Mouse (Mus musculus): ENCODE results near the gene Hspa1b. TPM values are rescaled to one million over a fixed set of nuclear protein-coding genes. Genes with fewer than 3 reads are reported as not detected.

The Hspa1b gene
- polyA plus RNA-seq, 1 experiment = 12.5 TPM

DNA sequence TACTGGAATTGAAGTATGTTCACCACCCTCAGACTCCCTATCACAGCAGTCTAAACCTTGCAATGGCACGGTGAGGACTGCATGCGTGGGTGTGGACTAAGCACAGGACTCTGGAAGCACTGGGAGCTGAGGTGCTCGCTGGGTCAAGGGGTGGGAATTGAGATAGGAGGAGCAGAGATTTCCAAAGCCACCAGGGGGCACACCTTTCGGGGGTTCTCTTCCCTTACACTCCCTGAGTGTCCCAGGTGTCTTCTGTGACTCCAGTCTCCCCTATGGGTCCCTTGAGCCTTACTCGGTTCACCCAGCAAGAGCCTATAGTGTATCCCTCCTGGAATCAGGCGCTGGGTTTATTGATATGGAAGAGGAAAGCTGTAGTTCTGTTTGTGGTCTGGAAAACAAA, 36.1 kb downstream of the Hspa1b start:
- no peak overlapping the region for H3K27ac ChIP-seq (ENCODE audit: insufficient read depth, low read length)
- no peak for TF ChIP-seq POLR2A (IDR thresholded peaks at IDR 0.05; ENCODE audit: low read depth, low read length)
- no peak for TF ChIP-seq CTCF (IDR thresholded peaks at IDR 0.05; ENCODE audit: extremely low read depth, insufficient read depth, insufficient read length, insufficient replicate concordance)
- DNase-seq (ENCODE audit: low read depth in 1 of 2, low spot score in 2 of 2) = no peak
- WGBS = 68% methylated on average over 6 of the region's 6 CpGs
- H3K27me3 ChIP-seq (ENCODE audit: control insufficient read depth, insufficient read depth, low read length) = no peaks in the 10 kb centered on the region
- H3K36me3 ChIP-seq (ENCODE audit: control insufficient read depth, insufficient read depth, low read length) = no peaks in the 10 kb centered on the region
- no peaks in the 10 kb centered on the region for H3K4me1 ChIP-seq (ENCODE audit: control insufficient read depth, insufficient read depth, insufficient read length)
- H3K4me3 ChIP-seq (ENCODE audit: extremely low read depth, insufficient read depth, insufficient read length) = no peak overlapping the region

DNA sequence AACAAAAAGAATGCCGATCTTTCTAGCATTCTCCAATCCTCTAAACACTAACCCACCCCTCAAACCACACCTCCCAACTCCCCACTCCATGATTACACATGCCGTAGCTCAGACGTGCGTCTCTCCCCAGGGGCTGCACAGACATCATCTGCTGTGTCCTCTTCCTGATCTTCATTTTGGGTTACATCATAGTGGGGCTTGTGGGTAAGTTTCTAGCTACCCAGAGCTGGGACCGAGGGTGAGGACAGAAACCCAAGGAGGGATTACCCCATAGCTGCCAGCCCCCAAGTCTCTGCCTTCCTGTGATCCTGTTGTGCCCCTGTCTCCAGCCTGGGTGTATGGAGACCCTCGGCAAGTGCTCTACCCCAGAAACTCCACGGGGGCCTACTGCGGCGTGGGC, 41.9 kb downstream of the Hspa1b start:
- no peaks in the 10 kb centered on the region for H3K27me3 ChIP-seq (ENCODE audit: control insufficient read depth, insufficient read depth, low read length)
- no peak for TF ChIP-seq POLR2A (IDR thresholded peaks at IDR 0.05; ENCODE audit: low read depth, low read length)
- TF ChIP-seq CTCF (IDR thresholded peaks at IDR 0.05; ENCODE audit: extremely low read depth, insufficient read depth, insufficient read length, insufficient replicate concordance) = no peak
- 79% methylated on average over 9 of the region's 9 CpGs for WGBS
- no peak overlapping the region for H3K4me3 ChIP-seq (ENCODE audit: extremely low read depth, insufficient read depth, insufficient read length)
- DNase-seq (ENCODE audit: low read depth in 1 of 2, low spot score in 2 of 2) = no peak
- H3K27ac ChIP-seq (ENCODE audit: insufficient read depth, low read length) = no peak overlapping the region
- peaks cover 5% of the 10 kb centered on the region for H3K36me3 ChIP-seq (ENCODE audit: control insufficient read depth, insufficient read depth, low read length)
- peaks cover 3% of the 10 kb centered on the region; the same call in 1 of the 2 replicates for H3K4me1 ChIP-seq (ENCODE audit: control insufficient read depth, insufficient read depth, insufficient read length)

DNA sequence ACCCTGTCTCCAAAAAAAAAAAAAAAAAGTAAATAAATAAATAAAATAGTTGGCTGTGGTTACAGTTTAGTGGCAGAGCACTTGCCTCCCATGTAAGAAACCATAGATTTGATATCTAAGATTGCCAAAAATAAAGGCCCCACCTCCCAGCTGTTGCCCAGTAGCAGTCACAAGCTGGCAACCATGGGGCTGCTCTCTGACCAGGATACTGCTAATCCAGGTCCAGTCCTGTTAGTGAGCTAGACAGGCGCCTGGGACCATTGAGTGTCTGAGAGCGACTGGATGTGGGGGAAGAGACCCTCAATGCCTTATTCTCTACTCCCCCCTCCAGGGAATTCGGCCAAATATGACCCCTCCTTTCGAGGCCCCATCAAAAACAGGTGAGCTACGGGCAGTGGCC, 42.7 kb downstream of the Hspa1b start:
- no peak overlapping the region for H3K4me3 ChIP-seq (ENCODE audit: extremely low read depth, insufficient read depth, insufficient read length)
- DNase-seq (ENCODE audit: low read depth in 1 of 2, low spot score in 2 of 2) = no peak
- H3K27me3 ChIP-seq (ENCODE audit: control insufficient read depth, insufficient read depth, low read length) = no peaks in the 10 kb centered on the region
- H3K4me1 ChIP-seq (ENCODE audit: control insufficient read depth, insufficient read depth, insufficient read length) = peaks cover 3% of the 10 kb centered on the region; the same call in 1 of the 2 replicates
- H3K27ac ChIP-seq (ENCODE audit: insufficient read depth, low read length) = no peak overlapping the region
- no peak for TF ChIP-seq CTCF (IDR thresholded peaks at IDR 0.05; ENCODE audit: extremely low read depth, insufficient read depth, insufficient read length, insufficient replicate concordance)
- TF ChIP-seq POLR2A (IDR thresholded peaks at IDR 0.05; ENCODE audit: low read depth, low read length) = no peak
- H3K36me3 ChIP-seq (ENCODE audit: control insufficient read depth, insufficient read depth, low read length) = peaks cover 6% of the 10 kb centered on the region
- WGBS = 83% methylated on average over 5 of the region's 5 CpGs

DNA sequence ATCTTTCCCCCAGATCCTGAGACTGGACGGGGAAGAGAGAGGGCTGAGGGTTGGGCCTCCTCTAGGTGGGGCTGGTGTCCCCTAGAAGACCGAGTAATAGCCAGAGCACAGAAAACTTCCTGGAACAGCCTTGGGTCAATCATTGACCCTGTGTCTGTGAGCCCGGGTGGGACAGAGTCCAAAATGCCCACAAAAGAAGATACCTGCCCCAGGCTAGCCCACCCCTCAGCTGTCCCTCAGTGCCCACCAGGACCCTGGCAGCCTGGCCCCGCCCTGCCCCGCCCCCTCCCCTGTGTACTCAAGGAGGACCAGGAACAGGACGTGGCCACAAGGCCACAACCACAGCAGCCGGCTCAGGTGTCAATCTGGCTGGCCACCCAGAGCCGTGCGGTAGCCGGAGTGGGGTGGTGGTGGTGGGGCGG, 43.6 kb downstream of the Hspa1b start:
- TF ChIP-seq CTCF (IDR thresholded peaks at IDR 0.05; ENCODE audit: extremely low read depth, insufficient read depth, insufficient read length, insufficient replicate concordance) (0 out of 2 replicates have a peak, but pooled peaks have one; percentile 4), POLR2A (IDR thresholded peaks at IDR 0.05; ENCODE audit: low read depth, low read length) (no peak)
- peaks cover 3% of the 10 kb centered on the region; the same call in 1 of the 2 replicates for H3K4me1 ChIP-seq (ENCODE audit: control insufficient read depth, insufficient read depth, insufficient read length)
- no peak overlapping the region for H3K4me3 ChIP-seq (ENCODE audit: extremely low read depth, insufficient read depth, insufficient read length)
- 21% methylated on average over 11 of the region's 11 CpGs for WGBS
- no peaks in the 10 kb centered on the region for H3K27me3 ChIP-seq (ENCODE audit: control insufficient read depth, insufficient read depth, low read length)
- H3K27ac ChIP-seq (ENCODE audit: insufficient read depth, low read length) = no peak overlapping the region
- H3K36me3 ChIP-seq (ENCODE audit: control insufficient read depth, insufficient read depth, low read length) = peaks cover 15% of the 10 kb centered on the region
- no peak for DNase-seq (ENCODE audit: low read depth in 1 of 2, low spot score in 2 of 2)

DNA sequence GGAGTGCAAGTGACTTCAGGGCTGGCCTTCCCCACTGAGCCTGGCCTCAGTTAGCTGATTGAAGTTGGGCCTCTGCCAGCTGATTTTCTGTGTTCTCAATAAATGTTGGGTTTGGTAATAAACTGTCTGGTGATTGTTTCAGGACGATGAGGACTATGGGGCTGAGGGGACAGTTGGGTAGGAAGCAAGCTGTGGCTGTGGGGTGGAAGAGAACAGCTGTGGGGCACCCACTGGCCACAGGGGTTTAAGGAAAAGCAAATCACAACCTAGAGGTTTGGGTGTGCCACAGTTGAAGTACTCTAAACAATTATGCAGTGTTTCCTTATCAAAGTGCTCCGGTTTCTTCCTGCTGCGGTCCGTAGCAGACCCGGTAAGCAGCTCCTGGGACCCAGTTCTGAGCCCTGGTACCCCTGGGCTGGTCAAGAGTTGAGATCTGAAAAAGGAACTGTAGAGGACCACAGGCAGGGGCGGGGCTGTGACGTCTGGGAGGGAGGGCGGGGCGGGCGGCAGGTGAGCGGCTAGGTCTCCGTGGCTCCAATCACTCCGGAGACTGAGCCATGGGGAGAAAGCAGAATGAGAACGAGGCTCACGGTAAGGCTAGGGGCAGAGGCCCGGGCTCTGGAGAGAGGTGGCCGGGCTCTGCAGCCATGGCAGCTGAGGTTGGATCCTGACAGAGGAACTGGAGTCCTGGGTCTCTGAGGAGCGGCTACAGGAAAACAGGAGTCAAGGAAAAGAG, 44.9 kb downstream of the Hspa1b start, which contains the start of gene Slc44a4:
Slc44a4 (plus strand) TSS at position 537 of the 736 bp plus-strand sequence.
- no peak for TF ChIP-seq POLR2A (IDR thresholded peaks at IDR 0.05; ENCODE audit: low read depth, low read length)
- no peak for TF ChIP-seq CTCF (IDR thresholded peaks at IDR 0.05; ENCODE audit: extremely low read depth, insufficient read depth, insufficient read length, insufficient replicate concordance)
- H3K36me3 ChIP-seq (ENCODE audit: control insufficient read depth, insufficient read depth, low read length) = peaks cover 22% of the 10 kb centered on the region
- H3K27me3 ChIP-seq (ENCODE audit: control insufficient read depth, insufficient read depth, low read length) = no peaks in the 10 kb centered on the region
- DNase-seq (ENCODE audit: low read depth in 1 of 2, low spot score in 2 of 2) = no peak
- H3K27ac ChIP-seq (ENCODE audit: insufficient read depth, low read length) = no peak within 1 kb of the TSS
- H3K4me1 ChIP-seq (ENCODE audit: control insufficient read depth, insufficient read depth, insufficient read length) = peaks cover 3% of the 10 kb centered on the region; the same call in 1 of the 2 replicates
- no peak within 1 kb of the TSS for H3K4me3 ChIP-seq (ENCODE audit: extremely low read depth, insufficient read depth, insufficient read length)
- WGBS = 71% methylated on average over 18 of the region's 18 CpGs

DNA sequence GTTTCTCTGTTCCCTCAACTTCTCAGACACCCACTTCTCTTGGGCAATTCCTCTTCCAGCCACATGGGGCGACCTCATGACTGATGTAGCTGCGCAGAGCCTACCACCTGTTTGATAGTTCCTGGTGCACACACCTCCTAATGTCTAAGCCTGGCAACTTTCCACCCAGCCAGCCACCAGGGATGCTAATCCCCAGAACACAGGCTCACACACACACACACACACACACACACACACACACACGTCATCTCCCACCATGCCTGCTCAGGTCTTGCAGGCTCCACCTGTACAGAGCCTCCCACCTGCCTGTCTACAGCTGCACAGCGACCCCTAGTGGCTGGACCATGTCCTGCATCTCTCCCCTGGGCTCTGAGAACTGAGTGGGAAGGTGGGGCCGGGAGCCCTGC, 47.1 kb downstream of the Hspa1b start:
- TF ChIP-seq CTCF (IDR thresholded peaks at IDR 0.05; ENCODE audit: extremely low read depth, insufficient read depth, insufficient read length, insufficient replicate concordance) (peak; percentile 98), POLR2A (IDR thresholded peaks at IDR 0.05; ENCODE audit: low read depth, low read length) (no peak)
- peak; percentile 74 to 81 for DNase-seq (ENCODE audit: low read depth in 1 of 2, low spot score in 2 of 2)
- WGBS = 48% methylated on average over 5 of the region's 5 CpGs
- Histone ChIP-seq H3K36me3 (ENCODE audit: control insufficient read depth, insufficient read depth, low read length) (peaks cover 42% of the 10 kb centered on the region), H3K27me3 (ENCODE audit: control insufficient read depth, insufficient read depth, low read length) (no peaks in the 10 kb centered on the region), H3K4me1 (ENCODE audit: control insufficient read depth, insufficient read depth, insufficient read length) (peaks cover 3% of the 10 kb centered on the region; the same call in 1 of the 2 replicates), H3K27ac (ENCODE audit: insufficient read depth, low read length) (no peak overlapping the region), H3K4me3 (ENCODE audit: extremely low read depth, insufficient read depth, insufficient read length) (no peak overlapping the region)

DNA sequence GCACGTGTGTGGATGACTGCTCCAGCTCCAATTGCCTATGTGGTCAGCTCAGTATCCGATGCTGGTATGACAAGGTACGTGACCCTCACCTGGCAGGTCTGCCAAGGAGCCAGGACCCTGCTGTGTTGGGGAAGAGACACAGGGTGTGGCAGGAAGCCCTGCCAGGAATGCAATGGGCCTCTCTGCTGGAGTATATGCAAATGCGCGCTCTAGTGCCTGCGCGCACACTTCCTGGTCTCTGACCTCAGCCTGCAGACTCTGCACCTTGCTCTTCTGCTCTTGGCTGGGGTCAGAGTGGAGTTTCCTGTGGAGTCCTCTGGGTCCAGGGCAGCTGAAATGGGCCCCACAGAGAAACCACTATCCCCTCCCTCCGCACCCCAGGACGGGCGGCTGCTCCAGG, 48.1 kb downstream of the Hspa1b start:
- peaks cover 3% of the 10 kb centered on the region; the same call in 1 of the 2 replicates for H3K4me1 ChIP-seq (ENCODE audit: control insufficient read depth, insufficient read depth, insufficient read length)
- 73% methylated on average over 10 of the region's 10 CpGs for WGBS
- DNase-seq (ENCODE audit: low read depth in 1 of 2, low spot score in 2 of 2) = no peak
- H3K27ac ChIP-seq (ENCODE audit: insufficient read depth, low read length) = 0 out of 2 replicates have a peak overlapping the region, but pooled peaks have one; percentile 6
- TF ChIP-seq CTCF (IDR thresholded peaks at IDR 0.05; ENCODE audit: extremely low read depth, insufficient read depth, insufficient read length, insufficient replicate concordance) = no peak
- no peak for TF ChIP-seq POLR2A (IDR thresholded peaks at IDR 0.05; ENCODE audit: low read depth, low read length)
- H3K36me3 ChIP-seq (ENCODE audit: control insufficient read depth, insufficient read depth, low read length) = peaks cover 51% of the 10 kb centered on the region
- no peak overlapping the region for H3K4me3 ChIP-seq (ENCODE audit: extremely low read depth, insufficient read depth, insufficient read length)
- no peaks in the 10 kb centered on the region for H3K27me3 ChIP-seq (ENCODE audit: control insufficient read depth, insufficient read depth, low read length)

Other genes starting within 250 kb of the Hspa1b start
- gene C4b, start 215.4 kb downstream of the Hspa1b start, polyA plus RNA-seq (2012; rRNA removed) = 63.4 and 68.8 TPM in 2 replicates
- gene Cyp21a1, start 154.7 kb downstream of the Hspa1b start, polyA plus RNA-seq (2012; rRNA removed) = 3.7 and 5.4 TPM in 2 replicates
- gene Stk19, start 122.3 kb downstream of the Hspa1b start, polyA plus RNA-seq (2012; rRNA removed) = 31.6 and 37.7 TPM in 2 replicates
- gene Dxo, start 122.2 kb downstream of the Hspa1b start, polyA plus RNA-seq (2012; rRNA removed) = 54.2 and 68.3 TPM in 2 replicates
- gene Skiv2l, start 109.0 kb downstream of the Hspa1b start, polyA plus RNA-seq (2012; rRNA removed) = 81.7 and 110 TPM in 2 replicates
- 14.1 and 15.0 TPM in 2 replicates for gene Nelfe, start 108.8 kb downstream of the Hspa1b start, polyA plus RNA-seq (2012; rRNA removed)
- 22.8 and 25.3 TPM in 2 replicates for gene Cfb, start 96.7 kb downstream of the Hspa1b start, polyA plus RNA-seq (2012; rRNA removed)
- 12.0 and 13.1 TPM in 2 replicates for gene Zbtb12, start 79.8 kb downstream of the Hspa1b start, polyA plus RNA-seq (2012; rRNA removed)
- 0.04 TPM in 1 of 2 replicates, not detected in the other for gene Gm20547, start 77.2 kb downstream of the Hspa1b start, polyA plus RNA-seq (2012; rRNA removed)
- gene C2, start 61.0 kb downstream of the Hspa1b start, polyA plus RNA-seq (2012; rRNA removed) = 15.9 and 16.0 TPM in 2 replicates
- 200 and 246 TPM in 2 replicates for gene Ehmt2, start 60.8 kb downstream of the Hspa1b start, polyA plus RNA-seq (2012; rRNA removed)
- 0.05 and 0.08 TPM in 2 replicates for gene Slc44a4, start 44.8 kb downstream of the Hspa1b start, polyA plus RNA-seq (2012; rRNA removed)
- gene Neu1, start 28.0 kb downstream of the Hspa1b start, polyA plus RNA-seq (2012; rRNA removed) = 45.8 and 47.5 TPM in 2 replicates
- gene Gm20481, start 10.7 kb upstream of the Hspa1b start, polyA plus RNA-seq (2012; rRNA removed) = not detected in 2 replicates
- 4.2 and 6.7 TPM in 2 replicates for gene Hspa1a, start 12.9 kb upstream of the Hspa1b start, polyA plus RNA-seq (2012; rRNA removed)
- 0.05 and 0.06 TPM in 2 replicates for gene Hspa1l, start 13.5 kb upstream of the Hspa1b start, polyA plus RNA-seq (2012; rRNA removed)
- 60.7 and 65.2 TPM in 2 replicates for gene Lsm2, start 22.6 kb upstream of the Hspa1b start, polyA plus RNA-seq (2012; rRNA removed)
- gene Vars, start 41.7 kb upstream of the Hspa1b start, polyA plus RNA-seq (2012; rRNA removed) = 489 and 697 TPM in 2 replicates
- 0.72 and 0.90 TPM in 2 replicates for gene Vwa7, start 57.3 kb upstream of the Hspa1b start, polyA plus RNA-seq (2012; rRNA removed)
- gene Sapcd1, start 68.8 kb upstream of the Hspa1b start, polyA plus RNA-seq (2012; rRNA removed) = 7.3 and 14.7 TPM in 2 replicates
- 8.6 and 9.5 TPM in 2 replicates for gene Msh5, start 87.5 kb upstream of the Hspa1b start, polyA plus RNA-seq (2012; rRNA removed)
- 123 and 134 TPM in 2 replicates for gene Clic1, start 90.7 kb upstream of the Hspa1b start, polyA plus RNA-seq (2012; rRNA removed)
- 18.4 and 18.9 TPM in 2 replicates for gene Ddah2, start 99.8 kb upstream of the Hspa1b start, polyA plus RNA-seq (2012; rRNA removed)
- 0.47 and 0.59 TPM in 2 replicates for gene Ly6g6c, start 106.2 kb upstream of the Hspa1b start, polyA plus RNA-seq (2012; rRNA removed)
- gene Mpig6b, start 106.9 kb upstream of the Hspa1b start, polyA plus RNA-seq (2012; rRNA removed) = 4.8 and 5.6 TPM in 2 replicates
- gene Ly6g6e, start 117.7 kb upstream of the Hspa1b start, polyA plus RNA-seq (2012; rRNA removed) = 0.31 and 0.39 TPM in 2 replicates
- 1.3 and 1.8 TPM in 2 replicates for gene Ly6g6d, start 118.8 kb upstream of the Hspa1b start, polyA plus RNA-seq (2012; rRNA removed)
- 7.8 and 9.7 TPM in 2 replicates for gene Ly6g6f, start 126.4 kb upstream of the Hspa1b start, polyA plus RNA-seq (2012; rRNA removed)
- gene Abhd16a, start 130.0 kb upstream of the Hspa1b start, polyA plus RNA-seq (2012; rRNA removed) = 119 and 154 TPM in 2 replicates
- gene Ly6g5c, start 149.0 kb upstream of the Hspa1b start, polyA plus RNA-seq (2012; rRNA removed) = not detected in 2 replicates
- gene Ly6g5b, start 156.2 kb upstream of the Hspa1b start, polyA plus RNA-seq (2012; rRNA removed) = 2.4 and 2.9 TPM in 2 replicates
- 20.9 and 29.9 TPM in 2 replicates for gene Gpank1, start 162.2 kb upstream of the Hspa1b start, polyA plus RNA-seq (2012; rRNA removed)
- 176 and 238 TPM in 2 replicates for gene Csnk2b, start 162.8 kb upstream of the Hspa1b start, polyA plus RNA-seq (2012; rRNA removed)
- gene D17H6S53E, start 167.1 kb upstream of the Hspa1b start, polyA plus RNA-seq (2012; rRNA removed) = 6.8 and 10.0 TPM in 2 replicates
- 0.12 and 0.18 TPM in 2 replicates for gene Apom, start 172.8 kb upstream of the Hspa1b start, polyA plus RNA-seq (2012; rRNA removed)
- 166 and 202 TPM in 2 replicates for gene Bag6, start 175.9 kb upstream of the Hspa1b start, polyA plus RNA-seq (2012; rRNA removed)
- gene Prrc2a, start 205.7 kb upstream of the Hspa1b start, polyA plus RNA-seq (2012; rRNA removed) = 362 and 462 TPM in 2 replicates
- gene Aif1, start 216.8 kb upstream of the Hspa1b start, polyA plus RNA-seq (2012; rRNA removed) = 8.3 and 10.2 TPM in 2 replicates
- gene Lst1, start 229.2 kb upstream of the Hspa1b start, polyA plus RNA-seq (2012; rRNA removed) = 109 and 112 TPM in 2 replicates
- 531 and 756 TPM in 2 replicates for gene Ltb, start 235.2 kb upstream of the Hspa1b start, polyA plus RNA-seq (2012; rRNA removed)
- 7.5 and 13.2 TPM in 2 replicates for gene Tnf, start 242.8 kb upstream of the Hspa1b start, polyA plus RNA-seq (2012; rRNA removed)
- 24.8 and 26.8 TPM in 2 replicates for gene Lta, start 246.1 kb upstream of the Hspa1b start, polyA plus RNA-seq (2012; rRNA removed)